Mouse (Mus musculus): ENCODE results near the gene Rabgap1l.
A peak's percentile ranks its signal among the peaks of the same experiment; 100 is the strongest.

The Rabgap1l gene

DNA sequence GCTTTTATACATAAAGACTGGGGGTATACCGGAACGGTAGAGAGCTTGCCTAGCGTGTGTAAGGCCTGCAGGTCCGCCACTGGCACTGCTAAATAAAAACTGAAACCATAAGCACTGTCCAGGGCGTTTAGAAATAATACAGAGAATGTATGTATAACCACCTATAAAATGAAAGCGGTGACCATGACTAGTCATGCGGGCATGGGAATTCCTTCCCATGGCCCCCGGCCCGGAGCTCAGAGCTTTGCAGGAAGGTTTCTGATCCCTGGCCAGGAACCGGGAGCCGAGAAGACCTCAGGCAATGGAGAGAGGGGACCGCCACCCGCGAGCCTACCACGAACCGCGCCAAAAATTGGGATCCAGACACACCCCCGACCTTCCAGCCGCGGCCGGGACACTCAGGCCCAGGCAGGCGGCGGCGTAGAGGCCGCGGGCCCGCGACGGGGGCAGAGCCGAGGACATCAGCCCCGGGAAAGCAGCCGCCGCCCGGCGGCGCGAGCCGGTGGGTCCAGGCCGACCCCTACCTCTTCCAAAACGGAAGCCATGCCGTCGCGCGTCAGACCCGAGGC, 580.8 kb downstream of the Rabgap1l start:
- Histone ChIP-seq H3K36me3 (ENCODE audit: insufficient read depth, low read length) (peaks cover 32% of the 10 kb centered on the region), H3K4me3 (replicated peaks; ENCODE audit: low read length) (peak overlapping the region; percentile 96), H3K9me3 (ENCODE audit: low read length) (no peaks in the 10 kb centered on the region), H3K27me3 (ENCODE audit: insufficient read depth, low read length) (no peaks in the 10 kb centered on the region), H3K4me1 (replicated peaks; ENCODE audit: low read depth, low read length) (peaks cover 56% of the 10 kb centered on the region)
- TF ChIP-seq NANOG (IDR thresholded peaks at IDR 0.05; ENCODE audit: borderline replicate concordance, low read length): no peak
- no peak for TF ChIP-seq CTCF (conservative IDR thresholded peaks at IDR 0.05; ENCODE audit: low read length)
- TF ChIP-seq POU5F1 (IDR thresholded peaks at IDR 0.05; ENCODE audit: borderline replicate concordance, low read length): no peak

DNA sequence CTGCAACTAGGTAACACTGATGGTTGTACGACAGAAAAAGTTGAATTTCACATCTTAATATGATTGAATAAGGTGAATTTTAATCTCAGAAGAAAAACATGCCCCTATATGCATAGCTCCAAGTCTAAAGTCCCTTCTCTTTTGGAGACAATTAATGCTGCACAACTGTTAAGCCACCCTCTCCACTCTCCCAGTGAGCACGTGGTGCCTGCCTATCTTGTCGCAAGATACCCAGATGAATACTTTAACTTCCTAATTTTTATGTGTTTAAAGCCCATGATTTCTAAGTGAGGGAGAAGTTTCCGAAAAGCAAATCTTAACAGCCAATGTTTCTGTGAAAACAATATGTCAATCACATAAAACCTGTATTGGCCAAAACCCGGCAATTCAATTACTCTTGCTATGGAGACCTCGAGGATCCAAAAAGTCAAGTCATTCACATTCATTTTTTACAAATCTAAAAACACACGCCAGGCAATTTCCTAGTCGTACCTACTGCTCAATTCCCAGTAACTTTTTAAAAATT, 581.4 kb downstream of the Rabgap1l start:
- TF ChIP-seq NANOG (IDR thresholded peaks at IDR 0.05; ENCODE audit: borderline replicate concordance, low read length) (no peak), POU5F1 (IDR thresholded peaks at IDR 0.05; ENCODE audit: borderline replicate concordance, low read length) (no peak), CTCF (conservative IDR thresholded peaks at IDR 0.05; ENCODE audit: low read length) (no peak)
- Histone ChIP-seq H3K9me3 (ENCODE audit: low read length) (no peaks in the 10 kb centered on the region), H3K4me1 (replicated peaks; ENCODE audit: low read depth, low read length) (peaks cover 56% of the 10 kb centered on the region), H3K27me3 (ENCODE audit: insufficient read depth, low read length) (no peaks in the 10 kb centered on the region), H3K4me3 (replicated peaks; ENCODE audit: low read length) (peak overlapping the region; percentile 96), H3K36me3 (ENCODE audit: insufficient read depth, low read length) (peaks cover 38% of the 10 kb centered on the region)

DNA sequence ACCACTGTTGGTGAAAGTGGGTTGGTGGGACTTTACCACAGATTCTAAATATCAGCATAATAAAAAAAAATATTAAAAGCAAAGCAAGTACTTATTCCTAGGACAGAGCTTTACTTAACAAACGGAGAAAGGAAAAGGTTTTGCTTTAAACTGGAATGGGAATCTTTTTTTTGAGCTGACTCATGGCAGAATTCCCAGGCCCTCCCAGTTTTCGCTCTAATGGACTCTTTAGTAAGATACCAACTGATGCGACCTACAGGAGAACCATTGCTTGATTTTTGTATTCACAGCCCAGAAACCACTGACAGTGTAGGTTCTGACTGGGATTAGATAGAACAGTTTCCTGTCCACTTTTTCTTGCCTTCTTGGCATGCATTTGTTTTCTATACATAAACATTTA, 582.4 kb downstream of the Rabgap1l start:
- Histone ChIP-seq H3K27me3 (ENCODE audit: insufficient read depth, low read length) (no peaks in the 10 kb centered on the region), H3K4me1 (replicated peaks; ENCODE audit: low read depth, low read length) (peaks cover 59% of the 10 kb centered on the region), H3K4me3 (replicated peaks; ENCODE audit: low read length) (peak overlapping the region; percentile 96), H3K36me3 (ENCODE audit: insufficient read depth, low read length) (peaks cover 49% of the 10 kb centered on the region), H3K9me3 (ENCODE audit: low read length) (no peaks in the 10 kb centered on the region)
- TF ChIP-seq POU5F1 (IDR thresholded peaks at IDR 0.05; ENCODE audit: borderline replicate concordance, low read length) (no peak), NANOG (IDR thresholded peaks at IDR 0.05; ENCODE audit: borderline replicate concordance, low read length) (no peak), CTCF (conservative IDR thresholded peaks at IDR 0.05; ENCODE audit: low read length) (no peak)

DNA sequence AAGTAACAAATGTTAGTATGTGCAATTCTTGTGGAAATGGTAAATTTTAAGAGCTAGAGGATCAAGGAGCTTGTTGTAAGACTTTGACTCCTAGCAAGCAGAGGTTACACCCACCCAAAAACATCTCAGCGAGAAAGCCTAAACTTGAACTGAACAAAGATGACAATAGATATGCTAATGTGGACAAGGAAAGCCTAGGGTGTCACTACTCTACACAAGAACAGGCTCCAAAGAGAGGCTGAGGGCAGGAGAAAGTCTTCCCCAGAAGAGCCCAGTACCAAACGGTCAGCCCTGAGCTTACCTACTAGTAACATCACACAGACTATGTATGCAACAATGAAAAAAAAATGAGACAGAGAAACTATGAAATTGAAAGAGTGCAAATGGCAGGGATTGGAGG, 583.2 kb downstream of the Rabgap1l start:
- Histone ChIP-seq H3K36me3 (ENCODE audit: insufficient read depth, low read length) (peaks cover 56% of the 10 kb centered on the region), H3K27me3 (ENCODE audit: insufficient read depth, low read length) (no peaks in the 10 kb centered on the region), H3K9me3 (ENCODE audit: low read length) (no peaks in the 10 kb centered on the region), H3K4me3 (replicated peaks; ENCODE audit: low read length) (peak overlapping the region; percentile 96), H3K4me1 (replicated peaks; ENCODE audit: low read depth, low read length) (peaks cover 59% of the 10 kb centered on the region)
- no peak for TF ChIP-seq POU5F1 (IDR thresholded peaks at IDR 0.05; ENCODE audit: borderline replicate concordance, low read length)

DNA sequence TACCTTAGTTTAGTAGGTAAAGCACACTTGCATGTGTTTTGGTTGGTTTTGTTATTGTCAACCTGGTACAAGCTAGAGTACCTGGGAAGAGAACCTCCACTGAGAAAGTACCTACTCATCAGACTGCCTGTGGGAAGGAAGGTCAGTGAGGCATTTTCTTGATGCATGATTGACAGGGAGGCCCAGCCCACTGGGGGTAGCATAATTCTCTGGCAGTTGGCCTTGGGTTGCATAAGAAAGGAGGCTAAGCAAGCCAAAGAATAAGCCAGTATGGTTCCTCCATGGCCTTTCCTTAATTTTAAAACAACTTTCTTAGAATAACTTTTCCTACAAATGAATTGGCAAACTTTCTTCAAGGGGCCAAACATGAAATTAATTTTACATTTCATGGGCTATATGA, 587.5 kb downstream of the Rabgap1l start:
- Histone ChIP-seq H3K27me3 (ENCODE audit: insufficient read depth, low read length) (no peaks in the 10 kb centered on the region), H3K9me3 (ENCODE audit: low read length) (peaks cover 7% of the 10 kb centered on the region), H3K36me3 (ENCODE audit: insufficient read depth, low read length) (peaks cover 92% of the 10 kb centered on the region), H3K4me3 (replicated peaks; ENCODE audit: low read length) (0 out of 2 replicates have a peak overlapping the region, but pooled peaks have one; percentile 4), H3K4me1 (replicated peaks; ENCODE audit: low read depth, low read length) (peaks cover 59% of the 10 kb centered on the region)
- TF ChIP-seq POU5F1 (IDR thresholded peaks at IDR 0.05; ENCODE audit: borderline replicate concordance, low read length) (no peak), NANOG (IDR thresholded peaks at IDR 0.05; ENCODE audit: borderline replicate concordance, low read length) (no peak), CTCF (conservative IDR thresholded peaks at IDR 0.05; ENCODE audit: low read length) (no peak)

DNA sequence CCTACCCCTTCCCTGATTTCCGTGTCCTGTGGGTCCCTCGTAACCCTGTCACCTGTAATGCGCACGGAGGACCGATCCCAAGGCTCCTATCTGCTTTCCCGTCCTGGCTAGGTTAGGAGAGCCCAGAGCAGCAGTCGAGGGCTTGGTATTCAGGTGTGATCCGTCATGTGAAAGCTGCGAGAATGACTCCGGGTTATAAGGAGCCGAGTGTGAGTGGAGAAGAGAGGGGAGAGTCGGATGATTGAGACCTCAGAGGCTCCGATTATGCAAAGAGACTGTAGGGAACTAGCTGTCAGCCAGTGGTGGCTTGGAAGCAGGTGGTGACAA, 597.7 kb downstream of the Rabgap1l start:
- H3K27me3 ChIP-seq (ENCODE audit: insufficient read depth, low read length): no peaks in the 10 kb centered on the region
- H3K9me3 ChIP-seq (ENCODE audit: low read length): peaks cover 43% of the 10 kb centered on the region
- peaks cover 7% of the 10 kb centered on the region for H3K4me1 ChIP-seq (replicated peaks; ENCODE audit: low read depth, low read length)
- TF ChIP-seq CTCF (conservative IDR thresholded peaks at IDR 0.05; ENCODE audit: low read length) (no peak), POU5F1 (IDR thresholded peaks at IDR 0.05; ENCODE audit: borderline replicate concordance, low read length) (no peak), NANOG (IDR thresholded peaks at IDR 0.05; ENCODE audit: borderline replicate concordance, low read length) (no peak)
- H3K4me3 ChIP-seq (replicated peaks; ENCODE audit: low read length): peak overlapping the region; percentile 100
- H3K36me3 ChIP-seq (ENCODE audit: insufficient read depth, low read length): peaks cover 42% of the 10 kb centered on the region

DNA sequence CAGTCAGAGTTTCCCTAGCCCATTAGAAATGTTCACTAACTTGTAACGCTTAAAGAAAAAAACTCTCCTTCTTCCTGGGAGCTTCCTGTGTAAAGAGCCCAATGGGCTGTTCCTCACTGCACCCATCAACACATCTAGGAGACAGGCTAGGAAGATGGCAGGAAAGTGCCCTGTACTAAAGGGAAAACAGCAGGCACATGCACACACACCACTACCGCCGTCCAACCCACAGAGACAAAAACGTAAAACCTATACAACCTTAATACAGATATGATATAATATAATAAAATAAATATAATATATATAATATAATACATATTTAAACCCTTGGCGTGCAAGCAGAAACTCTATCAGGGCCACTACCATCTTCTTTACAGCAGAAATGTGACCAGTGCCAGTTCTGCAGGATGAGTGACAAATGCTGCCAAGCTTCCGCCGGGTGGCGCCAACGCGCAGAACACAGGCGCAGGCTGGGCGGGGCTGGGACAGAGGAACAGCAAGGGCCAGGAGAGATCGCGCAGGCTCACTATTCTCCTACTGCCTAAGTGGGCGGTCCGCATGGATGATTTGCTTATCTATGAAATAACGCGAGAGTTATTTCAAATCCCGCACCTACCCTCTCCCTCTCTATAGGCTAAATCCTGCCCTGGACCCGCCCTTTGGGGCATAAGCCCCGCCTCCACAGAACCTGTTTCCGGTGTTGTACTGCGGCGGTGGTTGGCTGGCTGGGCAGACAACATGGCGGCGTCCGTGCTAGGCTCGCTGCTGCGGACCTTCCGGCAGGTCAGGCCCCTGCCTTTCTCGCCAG, 598.3 kb downstream of the Rabgap1l start, which contains the start of gene Mrps14:
Gene Mrps14, plus strand, starts transcription at position 687 of the 808 bp plus-strand sequence.
- peak; percentile 33 for TF ChIP-seq CTCF (conservative IDR thresholded peaks at IDR 0.05; ENCODE audit: low read length)
- no peak for TF ChIP-seq NANOG (IDR thresholded peaks at IDR 0.05; ENCODE audit: borderline replicate concordance, low read length)
- H3K9me3 ChIP-seq (ENCODE audit: low read length): peaks cover 38% of the 10 kb centered on the region
- no peaks in the 10 kb centered on the region for H3K27me3 ChIP-seq (ENCODE audit: insufficient read depth, low read length)
- peaks cover 37% of the 10 kb centered on the region for H3K36me3 ChIP-seq (ENCODE audit: insufficient read depth, low read length)
- peaks cover 7% of the 10 kb centered on the region for H3K4me1 ChIP-seq (replicated peaks; ENCODE audit: low read depth, low read length)
- H3K4me3 ChIP-seq (replicated peaks; ENCODE audit: low read length): peak within 1 kb of the TSS; percentile 100

DNA sequence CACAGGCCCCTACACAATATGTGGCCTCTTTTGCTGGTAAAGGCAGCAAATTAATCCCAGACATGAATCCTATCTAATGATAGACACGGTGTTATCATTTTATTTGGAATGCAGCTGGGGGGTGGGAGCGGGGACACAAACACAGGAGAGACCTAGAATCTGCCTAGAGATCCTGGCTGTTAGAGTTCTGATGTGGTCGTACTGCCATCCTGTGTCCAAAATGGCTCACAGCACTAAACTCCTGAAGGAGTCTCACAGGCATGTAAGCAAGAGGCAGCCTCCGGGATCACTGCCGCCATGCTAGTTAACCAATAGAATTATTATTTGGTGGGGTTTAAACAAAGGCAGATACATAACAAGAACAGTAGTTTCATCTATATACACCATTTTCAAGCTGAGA, 608.5 kb downstream of the Rabgap1l start:
- no peak overlapping the region for H3K4me3 ChIP-seq (replicated peaks; ENCODE audit: low read length)
- no peak for TF ChIP-seq NANOG (IDR thresholded peaks at IDR 0.05; ENCODE audit: borderline replicate concordance, low read length)
- TF ChIP-seq POU5F1 (IDR thresholded peaks at IDR 0.05; ENCODE audit: borderline replicate concordance, low read length): no peak
- no peak for TF ChIP-seq CTCF (conservative IDR thresholded peaks at IDR 0.05; ENCODE audit: low read length)
- H3K27me3 ChIP-seq (ENCODE audit: insufficient read depth, low read length): no peaks in the 10 kb centered on the region
- H3K36me3 ChIP-seq (ENCODE audit: insufficient read depth, low read length): no peaks in the 10 kb centered on the region
- H3K9me3 ChIP-seq (ENCODE audit: low read length): peaks cover 36% of the 10 kb centered on the region
- H3K4me1 ChIP-seq (replicated peaks; ENCODE audit: low read depth, low read length): no peaks in the 10 kb centered on the region

All from E14TG2a.4 (cell line).